Mouse (Mus musculus) CH12.LX (cell line): ENCODE results near the gene Atxn3. TPM values are rescaled to one million over a fixed set of nuclear protein-coding genes. Genes with fewer than 3 reads are reported as not detected.

ENCODE experiments used
- DNase-seq: peaks from one replicate; pipeline ENCODE4 v3.0.0-alpha.2; 2013; ENCODE audit errors: extremely low read depth
- H3K27ac ChIP-seq: 2 replicates; pipeline ENCODE4 v1.5.1; 2012; ENCODE audit warnings: low read depth, mild to moderate bottlenecking, control low read depth, moderate library complexity; ENCODE audit not compliant: insufficient read depth
- H3K27me3 ChIP-seq: replicated peaks from 2 replicates; pipeline ENCODE3; 2012; ENCODE audit warnings: inconsistent platforms
- H3K36me3 ChIP-seq, 2 experiments: replicated peaks in 1 of 2; 2 replicates each; pipeline versions ENCODE3 to v1.6.1; 2012; ENCODE audit warnings: inconsistent platforms in 1 of 2, low read length in 1 of 2, mild to moderate bottlenecking in 1 of 2, mixed read lengths in 1 of 2, moderate library complexity in 1 of 2; ENCODE audit not compliant: control insufficient read depth in 1 of 2, insufficient read depth in 1 of 2
- H3K4me1 ChIP-seq, 2 experiments: 2 replicates each; pipeline ENCODE4 v1.6.1; 2012; ENCODE audit warnings: inconsistent platforms in 1 of 2, moderate library complexity in 1 of 2; ENCODE audit not compliant: insufficient read depth in 2 of 2, control insufficient read depth in 1 of 2
- H3K4me2 ChIP-seq: 2 replicates; pipeline ENCODE4 v1.6.1; 2012; ENCODE audit warnings: low read depth, mild to moderate bottlenecking, control low read depth; ENCODE audit not compliant: poor library complexity, insufficient read depth, severe bottlenecking
- H3K4me3 ChIP-seq, 3 experiments: fragments of 150-350 bp in 1 of 3; sonication (generic) in 1 of 3; replicated peaks in 1 of 3; 2 replicates each; pipeline versions ENCODE3 to v1.5.1; 2011 to 2012; ENCODE audit warnings: low read depth in 2 of 3, low read length in 2 of 3, mild to moderate bottlenecking in 2 of 3, moderate library complexity in 2 of 3, control low read depth in 1 of 3, improper control_type of control experiment in 1 of 3, inconsistent platforms in 1 of 3, mixed read lengths in 1 of 3; ENCODE audit not compliant: poor library complexity in 1 of 3
- H3K79me2 ChIP-seq: replicated peaks from 2 replicates; pipeline ENCODE4 v1.6.1; 2012; ENCODE audit warnings: mild to moderate bottlenecking, moderate library complexity; ENCODE audit not compliant: control insufficient read depth, poor library complexity, insufficient read depth, severe bottlenecking; ENCODE audit errors: extremely low read depth
- H3K9ac ChIP-seq: 2 replicates; pipeline ENCODE4 v1.6.1; 2012; ENCODE audit warnings: low read depth, mild to moderate bottlenecking, control low read depth, moderate library complexity; ENCODE audit not compliant: insufficient read depth
- H3K9me3 ChIP-seq: replicated peaks from 2 replicates; pipeline ENCODE3; 2012; ENCODE audit warnings: low read length, inconsistent platforms, mixed read lengths
- BHLHE40 ChIP-seq: IDR thresholded peaks from 2 replicates; pipeline ENCODE4 v1.6.1; 2011; ENCODE audit warnings: mild to moderate bottlenecking, low read depth, low read length, improper control_type of control experiment
- CHD1 ChIP-seq: IDR thresholded peaks from 2 replicates; pipeline ENCODE4 v1.6.1; 2012; ENCODE audit warnings: low read depth, low read length, improper control_type of control experiment, inconsistent platforms
- CHD2 ChIP-seq: IDR thresholded peaks from 2 replicates; pipeline ENCODE4 v1.6.1; 2011; ENCODE audit warnings: low read length, improper control_type of control experiment
- CTCF ChIP-seq, 2 experiments: IDR thresholded peaks in 1 of 2; conservative IDR thresholded peaks in 1 of 2; 2 replicates each; pipeline ENCODE4 v1.5.1; 2011 to 2012; ENCODE audit warnings: low read depth in 2 of 2, low read length in 2 of 2, improper control_type of control experiment in 1 of 2, inconsistent platforms in 1 of 2, mild to moderate bottlenecking in 1 of 2, moderate library complexity in 1 of 2
- ELF1 ChIP-seq: IDR thresholded peaks from 2 replicates; pipeline ENCODE4 v1.6.1; 2014; ENCODE audit warnings: low read depth, mild to moderate bottlenecking, inconsistent platforms, low read length, improper control_type of control experiment
- EP300 ChIP-seq: IDR thresholded peaks from 2 replicates; pipeline ENCODE4 v1.6.1; 2011; ENCODE audit warnings: low read length, improper control_type of control experiment
- GABPA ChIP-seq: IDR thresholded peaks from 2 replicates; pipeline ENCODE4 v1.6.1; 2012; ENCODE audit warnings: low read depth, low read length, improper control_type of control experiment, inconsistent platforms; ENCODE audit not compliant: insufficient replicate concordance
- HCFC1 ChIP-seq: IDR thresholded peaks from 2 replicates; pipeline ENCODE4 v1.6.1; 2012; ENCODE audit warnings: low read depth, mild to moderate bottlenecking, inconsistent platforms, low read length, improper control_type of control experiment
- IRF4 ChIP-seq: IDR thresholded peaks from 2 replicates; pipeline ENCODE4 v1.6.1; 2014; ENCODE audit warnings: low read depth, mild to moderate bottlenecking, inconsistent platforms, low read length, improper control_type of control experiment
- JUN ChIP-seq: IDR thresholded peaks from 2 replicates; pipeline ENCODE4 v1.6.1; 2011; ENCODE audit warnings: low read depth, mild to moderate bottlenecking, low read length, improper control_type of control experiment, moderate library complexity; ENCODE audit not compliant: insufficient read depth
- JUND ChIP-seq: conservative IDR thresholded peaks from 2 replicates; pipeline ENCODE4 v1.6.1; 2011; ENCODE audit warnings: low read depth, low read length, improper control_type of control experiment
- KAT2A ChIP-seq: IDR thresholded peaks from 2 replicates; pipeline ENCODE4 v1.6.1; 2012; ENCODE audit warnings: low read length, improper control_type of control experiment, inconsistent platforms; ENCODE audit not compliant: insufficient replicate concordance
- MAFK ChIP-seq: IDR thresholded peaks from 2 replicates; pipeline ENCODE4 v1.6.1; 2011; ENCODE audit warnings: low read length, improper control_type of control experiment; ENCODE audit not compliant: insufficient replicate concordance
- MAX ChIP-seq: IDR thresholded peaks from 2 replicates; pipeline ENCODE4 v1.6.1; 2011; ENCODE audit warnings: low read length, improper control_type of control experiment
- MAZ ChIP-seq: IDR thresholded peaks from 2 replicates; pipeline ENCODE4 v1.6.1; 2012; ENCODE audit warnings: low read depth, mild to moderate bottlenecking, inconsistent platforms, low read length, improper control_type of control experiment, moderate library complexity
- MEF2A ChIP-seq: IDR thresholded peaks from 2 replicates; pipeline ENCODE4 v1.6.1; 2014; ENCODE audit warnings: low read depth, mild to moderate bottlenecking, inconsistent platforms, low read length, improper control_type of control experiment, borderline replicate concordance
- MXI1 ChIP-seq: IDR thresholded peaks from 2 replicates; pipeline ENCODE4 v1.6.1; 2011; ENCODE audit warnings: mild to moderate bottlenecking, low read depth, low read length, improper control_type of control experiment
- NELFE ChIP-seq: IDR thresholded peaks from 2 replicates; pipeline ENCODE4 v1.6.1; 2011; ENCODE audit warnings: low read depth, low read length, improper control_type of control experiment
- NRF1 ChIP-seq: IDR thresholded peaks from 2 replicates; pipeline ENCODE4 v1.6.1; 2014; ENCODE audit warnings: low read depth, mild to moderate bottlenecking, inconsistent platforms, low read length, improper control_type of control experiment, moderate library complexity
- PAX5 ChIP-seq: IDR thresholded peaks from 2 replicates; pipeline ENCODE4 v1.6.1; 2012; ENCODE audit warnings: low read length, inconsistent platforms, mixed read lengths
- POLR2A ChIP-seq: IDR thresholded peaks from 2 replicates; pipeline ENCODE4 v1.6.1; 2011; ENCODE audit warnings: low read depth, mild to moderate bottlenecking, improper control_type of control experiment, low read length
- POLR2AphosphoS2 ChIP-seq: IDR thresholded peaks from 2 replicates; pipeline ENCODE4 v1.6.1; 2011; ENCODE audit warnings: low read depth, low read length, improper control_type of control experiment
- RCOR1 ChIP-seq: conservative IDR thresholded peaks from 2 replicates; pipeline ENCODE4 v1.6.1; 2012; ENCODE audit warnings: low read depth, mild to moderate bottlenecking, inconsistent platforms, low read length, improper control_type of control experiment
- SIN3A ChIP-seq: IDR thresholded peaks from 2 replicates; pipeline ENCODE4 v1.6.1; 2012; ENCODE audit warnings: low read length, improper control_type of control experiment, inconsistent platforms
- SMC3 ChIP-seq: IDR thresholded peaks from 2 replicates; pipeline ENCODE4 v1.6.1; 2011; ENCODE audit warnings: low read depth, low read length, improper control_type of control experiment
- TBP ChIP-seq: conservative IDR thresholded peaks from 2 replicates; pipeline ENCODE4 v1.6.1; 2011; ENCODE audit warnings: low read depth, low read length, improper control_type of control experiment
- TCF12 ChIP-seq: IDR thresholded peaks from 2 replicates; pipeline ENCODE4 v1.6.1; 2014; ENCODE audit warnings: low read depth, mild to moderate bottlenecking, inconsistent platforms, low read length, improper control_type of control experiment
- UBTF ChIP-seq: IDR thresholded peaks from 2 replicates; pipeline ENCODE4 v1.6.1; 2012; ENCODE audit warnings: low read depth, mild to moderate bottlenecking, inconsistent platforms, low read length, improper control_type of control experiment, moderate library complexity
- ZC3H11A ChIP-seq: IDR thresholded peaks from 2 replicates; pipeline ENCODE4 v1.6.1; 2012; ENCODE audit warnings: low read depth, mild to moderate bottlenecking, inconsistent platforms, low read length, improper control_type of control experiment
- ZKSCAN1 ChIP-seq: IDR thresholded peaks from 2 replicates; pipeline ENCODE4 v1.6.1; 2012; ENCODE audit warnings: low read depth, inconsistent platforms, low read length, improper control_type of control experiment, borderline replicate concordance
- ZMIZ1 ChIP-seq: IDR thresholded peaks from 2 replicates; pipeline ENCODE4 v1.6.1; 2012; ENCODE audit warnings: low read depth, mild to moderate bottlenecking, inconsistent platforms, low read length, improper control_type of control experiment
- dilution Hi-C: fragments of 300-500 bp; cut with MboI; formaldehyde crosslinking; loops from 2 replicates; pipeline ENCODE4 v1.14.3; 2020; ENCODE audit warnings: low sequenced_read_pairs; ENCODE audit not compliant: extremely low pct_unique_long_range_greater_than_20kb, extremely low pct_ligation_motif_present
- in situ Hi-C: fragments of 300-500 bp; cut with MboI; formaldehyde crosslinking; loops from 3 replicates; pipeline ENCODE4 v1.14.3; 2019; ENCODE audit warnings: low sequenced_read_pairs, low pct_ligation_motif_present, low pct_unique_long_range_greater_than_20kb, mixed read lengths
- polyA plus RNA-seq: library from polyadenylated mRNA; unstranded; fragments of >175 nt; gene quantifications from 2 replicates; pipeline ENCODE4 v1.2.1, GENCODE M21; 2012; ENCODE audit warnings: low read depth; ENCODE audit not compliant: insufficient read length
- total RNA-seq, 2 experiments: library from RNA; depleted of rRNA; stranded (reverse); fragments of 300-350 nt in 1 of 2; fragments of >200 nt in 1 of 2; gene quantifications; 2 replicates each; pipeline ENCODE4 v1.2.3; 2012 to 2014

The Atxn3 gene
- total and polyA plus RNA-seq, 3 experiments, result 10.8 to 24.4 (median 21.8) TPM

- peaks cover 5% of the 10 kb centered on the region in 2 experiments; a peak in 2 of 4 replicates for H3K4me1 ChIP-seq
- peaks cover 7% of the 10 kb centered on the region for H3K79me2 ChIP-seq
- no peak overlapping the region for H3K4me2 ChIP-seq
- TF ChIP-seq CTCF (conservative IDR thresholded peaks at IDR 0.05 in 1 of 2, IDR thresholded peaks at IDR 0.05 in 1 of 2; ENCODE audit: low read depth in 2 of 2, low read length in 2 of 2) (no peak), EP300 (no peak), SMC3 (no peak), MAZ (no peak), JUND (no peak), RCOR1 (no peak), ZKSCAN1 (no peak), MAFK (no peak), UBTF (no peak), MAX (no peak)
- no peaks in the 10 kb centered on the region for H3K9me3 ChIP-seq
- dilution Hi-C loops (no loop called here), in situ Hi-C loops (no loop called here)
- no peaks in the 10 kb centered on the region for H3K27me3 ChIP-seq
- no peak for DNase-seq
- no peak overlapping the region for H3K9ac ChIP-seq
- peaks cover 0 to 13% of the 10 kb centered on the region in 2 experiments for H3K36me3 ChIP-seq
- no peak overlapping the region for H3K4me3 ChIP-seq
- H3K27ac ChIP-seq, result no peak overlapping the region
These were observed 40.9 kb downstream of the Atxn3 start for GRCm38 (mm10) chr12:101917165-101917564.

- H3K4me1 ChIP-seq, result peaks cover 7 to 21% of the 10 kb centered on the region in 2 experiments; a peak in 3 of 4 replicates
- no peaks in the 10 kb centered on the region for H3K27me3 ChIP-seq
- dilution Hi-C loops, result no loop called here
- peaks cover 6% of the 10 kb centered on the region for H3K9me3 ChIP-seq
- peak within 1 kb of the TSS; percentile 90 for H3K9ac ChIP-seq
- DNase-seq, result peak; percentile 88
- peak within 1 kb of the TSS; percentile 99 for H3K4me2 ChIP-seq
- in situ Hi-C loops, result no loop called here
- H3K27ac ChIP-seq, result peak within 1 kb of the TSS; percentile 57
- peaks cover 9 to 16% of the 10 kb centered on the region in 2 experiments for H3K36me3 ChIP-seq
- H3K4me3 ChIP-seq, result peak within 1 kb of the TSS; percentile 94 to 96 (median 95)
- peak; percentile 71 for TF ChIP-seq CHD2
- TF ChIP-seq CHD1, result 0 out of 2 replicates have a peak, but pooled peaks have one; percentile 54
- no peak for TF ChIP-seq ZC3H11A
- peak; percentile 62; the same call in 1 of the 2 replicates for TF ChIP-seq GABPA
- peak; percentile 99 for TF ChIP-seq TCF12
- TF ChIP-seq MAX, result peak; percentile 58; the same call in 1 of the 2 replicates
- no peak; the same call in 1 of the 2 replicates for TF ChIP-seq SIN3A
- TF ChIP-seq TBP, result peak; percentile 88
- no peak for TF ChIP-seq JUN
- peak; percentile 82 for TF ChIP-seq ZMIZ1
- TF ChIP-seq POLR2A, result peak; percentile 89
- TF ChIP-seq PAX5, result no peak
- TF ChIP-seq ELF1, result peak; percentile 95
- TF ChIP-seq POLR2AphosphoS2, result peak; percentile 50; the same call in 1 of the 2 replicates
- peak; percentile 92 for TF ChIP-seq NELFE
- TF ChIP-seq IRF4, result peak; percentile 46; the same call in 1 of the 2 replicates
- TF ChIP-seq BHLHE40, result peak; percentile 27; the same call in 1 of the 2 replicates
- TF ChIP-seq ZKSCAN1, result no peak
- TF ChIP-seq NRF1, result peak; percentile 67
- TF ChIP-seq HCFC1, result peak; percentile 91
- peak; percentile 78; the same call in 1 of the 2 replicates for TF ChIP-seq KAT2A
- TF ChIP-seq MXI1, result peak; percentile 67
- TF ChIP-seq UBTF, result 0 out of 2 replicates have a peak, but pooled peaks have one; percentile 37
- peak; percentile 72 for TF ChIP-seq MEF2A
- H3K79me2 ChIP-seq, result peaks cover 37% of the 10 kb centered on the region
These were observed 45.2 kb downstream of the Atxn3 start, which contains the start of gene Trip11 for GRCm38 (mm10) chr12:101912626-101913490. TSS of gene Trip11 (minus strand) at chr12:101913267.
